Mouse (Mus musculus) megakaryocyte, embryonic 14.5 days (primary cell): Measurements from ENCODE around the gene Olig2.

Source experiments
- FLI1 ChIP-seq: IDR thresholded peaks from 2 replicates; pipeline ENCODE4 v1.6.1; 2012; ENCODE audit warnings: low read length, inconsistent platforms, mixed read lengths
- GATA1 ChIP-seq: IDR thresholded peaks from 3 replicates; pipeline ENCODE4 v1.6.1; 2012; ENCODE audit warnings: mixed read lengths, low read length, inconsistent platforms, borderline replicate concordance

DNA sequence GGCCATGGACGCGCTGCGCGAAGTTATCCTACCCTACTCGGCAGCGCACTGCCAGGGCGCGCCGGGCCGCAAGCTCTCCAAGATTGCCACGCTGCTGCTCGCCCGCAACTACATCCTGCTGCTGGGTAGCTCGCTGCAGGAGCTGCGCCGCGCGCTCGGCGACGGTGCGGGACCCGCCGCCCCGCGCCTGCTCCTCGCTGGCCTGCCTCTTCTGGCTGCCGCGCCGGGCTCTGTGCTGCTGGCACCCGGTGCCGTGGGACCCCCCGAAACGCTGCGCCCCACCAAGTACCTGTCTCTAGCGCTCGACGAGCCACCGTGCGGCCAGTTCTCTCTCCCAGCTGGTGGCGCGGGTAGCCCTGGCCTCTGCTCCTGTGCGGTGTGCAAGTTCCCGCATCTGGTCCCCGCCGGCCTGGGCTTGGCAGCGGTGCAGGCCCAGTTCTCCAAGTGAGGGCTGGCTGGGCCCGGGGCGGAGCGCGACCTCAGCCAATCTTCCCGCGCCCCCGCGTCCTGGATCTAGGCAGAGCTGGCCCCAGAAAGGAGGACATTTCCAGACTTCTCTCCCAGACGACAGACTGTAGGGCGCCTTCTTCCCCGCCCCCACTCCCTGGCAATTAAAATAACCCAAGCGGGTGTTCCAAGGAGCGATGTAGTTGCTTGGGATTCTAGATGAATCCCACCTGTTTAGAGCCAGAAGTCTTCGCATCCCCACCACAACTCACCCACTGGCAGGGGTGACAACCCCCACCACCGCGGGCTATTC, 45.1 kb downstream of the Olig2 start:
- no peak for TF ChIP-seq GATA1
- no peak for TF ChIP-seq FLI1
